Mouse (Mus musculus): ENCODE results near the gene Wdr45. TPM values are rescaled to one million over a fixed set of nuclear protein-coding genes. Genes with fewer than 3 reads are reported as not detected.

Wdr45 gene
- polyA plus RNA-seq, 1 experiment from 2014 or later, result 222 TPM

DNA sequence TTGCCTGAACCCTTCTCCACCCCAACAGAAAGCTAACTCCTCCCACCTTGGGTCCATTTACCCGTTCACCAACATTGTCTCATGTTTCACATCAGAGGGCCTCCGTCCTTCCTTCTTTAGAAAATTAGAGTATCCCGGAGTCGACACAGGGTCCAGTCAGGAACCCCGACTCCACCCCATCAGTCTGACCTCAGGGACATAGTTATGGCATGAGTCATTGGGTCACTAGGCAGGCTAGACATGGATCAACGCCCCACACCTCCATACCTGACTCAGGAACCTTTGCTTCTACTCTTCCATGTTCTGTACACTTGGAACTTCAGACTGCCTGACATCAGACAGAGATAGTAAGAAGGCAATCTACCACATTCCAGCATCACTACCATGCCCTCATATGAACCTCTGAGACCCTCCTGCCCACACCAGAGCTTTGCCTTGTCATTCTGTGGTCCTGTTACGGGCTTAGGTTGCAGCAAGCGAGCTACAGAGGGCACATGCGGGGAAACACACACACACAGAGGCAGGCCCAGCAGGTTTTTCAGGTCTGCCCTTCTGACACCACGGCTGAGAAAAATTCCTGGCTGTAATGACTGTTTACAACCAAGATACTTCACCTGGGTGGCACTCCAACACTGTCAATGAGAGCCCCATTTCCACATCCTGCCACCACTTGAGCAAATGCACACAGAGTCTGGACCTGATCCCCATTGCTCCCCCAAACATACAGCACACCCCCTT lies 26.1 kb downstream of the Wdr45 start:
- peak overlapping the region; percentile 33 for H3K4me2 ChIP-seq (replicated peaks; ENCODE audit: low read depth, low read length)
- no peaks in the 10 kb centered on the region for H3K27me3 ChIP-seq (replicated peaks; ENCODE audit: insufficient read depth, low read length)
- ATAC-seq, result peak; percentile 82
- H3K4me1 ChIP-seq (ENCODE audit: insufficient read depth, low read depth, low read length), result no peaks in the 10 kb centered on the region
- H3K27ac ChIP-seq (ENCODE audit: low read length), result peak overlapping the region; percentile 84
- DNase-seq (ENCODE audit: low spot score), result peak; percentile 82
- no peaks in the 10 kb centered on the region for H3K36me3 ChIP-seq (ENCODE audit: insufficient read depth, low read length)
- H3K9ac ChIP-seq (replicated peaks; ENCODE audit: low read depth), result no peak overlapping the region
- 38% methylated on average over 10 of the region's 10 CpGs for WGBS
- no peaks in the 10 kb centered on the region for H3K9me3 ChIP-seq (ENCODE audit: low read length)
- peak overlapping the region; percentile 35 for H3K4me3 ChIP-seq (ENCODE audit: low read depth, low read length)
- TF ChIP-seq CTCF (IDR thresholded peaks at IDR 0.05), result no peak
- peak; percentile 16; the same call in 1 of the 2 replicates for TF ChIP-seq EP300 (IDR thresholded peaks at IDR 0.05)

DNA sequence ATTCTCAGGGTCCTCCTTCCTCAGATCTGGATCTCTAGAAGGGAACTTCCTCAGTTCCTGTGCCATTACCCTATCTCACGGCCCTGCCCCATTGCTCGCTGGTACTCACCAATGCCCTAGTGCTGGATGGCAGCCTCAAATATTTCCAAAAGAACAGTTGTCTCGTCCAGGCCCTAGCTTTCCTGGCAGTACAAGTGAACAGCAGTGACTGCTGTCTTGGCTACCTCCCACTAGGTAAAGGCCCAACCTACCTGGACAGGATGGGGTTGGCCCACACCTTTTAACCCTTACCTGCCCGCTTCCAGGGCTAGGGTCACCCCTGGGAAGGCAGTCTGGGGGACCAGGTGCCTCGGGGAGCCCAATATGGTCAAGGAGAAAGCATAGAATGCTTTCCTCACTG lies 27.0 kb downstream of the Wdr45 start:
- Histone ChIP-seq H3K27ac (ENCODE audit: low read length) (peak overlapping the region; percentile 84), H3K4me2 (replicated peaks; ENCODE audit: low read depth, low read length) (peak overlapping the region; percentile 27; the same call in 1 of the 2 replicates), H3K9me3 (ENCODE audit: low read length) (no peaks in the 10 kb centered on the region), H3K36me3 (ENCODE audit: insufficient read depth, low read length) (no peaks in the 10 kb centered on the region), H3K27me3 (replicated peaks; ENCODE audit: insufficient read depth, low read length) (no peaks in the 10 kb centered on the region), H3K4me3 (ENCODE audit: low read depth, low read length) (peak overlapping the region; percentile 35), H3K9ac (replicated peaks; ENCODE audit: low read depth) (no peak overlapping the region), H3K4me1 (ENCODE audit: insufficient read depth, low read depth, low read length) (no peaks in the 10 kb centered on the region)
- 51% methylated on average over 5 of the region's 5 CpGs for WGBS
- ATAC-seq (peak; percentile 59), DNase-seq (ENCODE audit: low spot score) (peak; percentile 53)
- TF ChIP-seq CTCF (IDR thresholded peaks at IDR 0.05) (no peak), EP300 (IDR thresholded peaks at IDR 0.05) (no peak)

DNA sequence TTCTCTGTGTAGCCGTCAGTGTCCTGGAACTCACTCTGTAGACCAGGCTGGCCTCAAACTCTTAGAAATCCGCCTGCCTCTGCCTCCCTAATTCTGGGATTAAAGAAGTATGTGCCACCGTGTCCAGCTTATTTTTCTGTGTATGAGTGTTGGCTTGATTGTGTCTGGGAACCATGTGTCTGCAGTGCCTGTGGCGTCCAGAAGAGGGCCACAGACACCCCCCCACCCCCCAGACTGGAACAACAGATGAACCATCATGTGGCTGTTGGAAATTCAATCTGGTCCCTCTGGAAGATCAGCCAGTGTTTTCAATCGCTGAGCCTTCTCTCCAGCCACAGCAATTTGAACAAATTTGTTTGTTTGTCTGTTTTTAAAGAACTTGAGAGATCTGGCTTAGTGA lies 29.3 kb downstream of the Wdr45 start:
- H3K27me3 ChIP-seq (replicated peaks; ENCODE audit: insufficient read depth, low read length), result no peaks in the 10 kb centered on the region
- H3K4me3 ChIP-seq (ENCODE audit: low read depth, low read length), result no peak overlapping the region
- H3K27ac ChIP-seq (ENCODE audit: low read length), result no peak overlapping the region
- no peak overlapping the region for H3K9ac ChIP-seq (replicated peaks; ENCODE audit: low read depth)
- H3K36me3 ChIP-seq (ENCODE audit: insufficient read depth, low read length), result no peaks in the 10 kb centered on the region
- 49% methylated on average over 5 of the region's 5 CpGs for WGBS
- no peak overlapping the region for H3K4me2 ChIP-seq (replicated peaks; ENCODE audit: low read depth, low read length)
- no peak for ATAC-seq
- H3K9me3 ChIP-seq (ENCODE audit: low read length), result no peaks in the 10 kb centered on the region
- no peak for DNase-seq (ENCODE audit: low spot score)
- no peaks in the 10 kb centered on the region for H3K4me1 ChIP-seq (ENCODE audit: insufficient read depth, low read depth, low read length)
- TF ChIP-seq EP300 (IDR thresholded peaks at IDR 0.05), result no peak
- peak; percentile 48 for TF ChIP-seq CTCF (IDR thresholded peaks at IDR 0.05)

DNA sequence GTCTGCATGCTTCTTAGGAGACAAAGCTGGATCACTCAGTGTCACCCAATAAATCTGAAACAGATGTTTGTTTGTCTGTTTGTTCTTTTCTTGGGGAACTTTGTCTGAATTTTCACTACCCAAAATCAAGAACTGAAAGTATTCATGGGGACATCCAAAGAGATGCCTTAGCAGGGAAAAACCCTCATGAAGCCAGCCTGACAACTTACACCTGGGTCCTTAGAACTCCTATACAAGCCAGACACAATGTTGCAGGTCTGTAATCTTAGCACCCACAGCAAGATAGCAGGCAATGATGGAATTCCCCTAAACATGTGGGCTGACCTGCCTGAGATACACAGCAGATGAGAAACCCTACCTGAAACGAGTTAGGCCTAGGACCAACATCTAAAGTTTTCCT lies 30.8 kb downstream of the Wdr45 start:
- Histone ChIP-seq H3K27ac (ENCODE audit: low read length) (no peak overlapping the region), H3K4me1 (ENCODE audit: insufficient read depth, low read depth, low read length) (no peaks in the 10 kb centered on the region), H3K9me3 (ENCODE audit: low read length) (no peaks in the 10 kb centered on the region), H3K27me3 (replicated peaks; ENCODE audit: insufficient read depth, low read length) (no peaks in the 10 kb centered on the region), H3K9ac (replicated peaks; ENCODE audit: low read depth) (no peak overlapping the region), H3K4me2 (replicated peaks; ENCODE audit: low read depth, low read length) (no peak overlapping the region), H3K4me3 (ENCODE audit: low read depth, low read length) (no peak overlapping the region), H3K36me3 (ENCODE audit: insufficient read depth, low read length) (no peaks in the 10 kb centered on the region)
- no peak for TF ChIP-seq CTCF (IDR thresholded peaks at IDR 0.05)
- TF ChIP-seq EP300 (IDR thresholded peaks at IDR 0.05), result no peak
- 40% methylated on average over 1 of the region's 1 CpGs for WGBS
- ATAC-seq (no peak), DNase-seq (ENCODE audit: low spot score) (no peak)

DNA sequence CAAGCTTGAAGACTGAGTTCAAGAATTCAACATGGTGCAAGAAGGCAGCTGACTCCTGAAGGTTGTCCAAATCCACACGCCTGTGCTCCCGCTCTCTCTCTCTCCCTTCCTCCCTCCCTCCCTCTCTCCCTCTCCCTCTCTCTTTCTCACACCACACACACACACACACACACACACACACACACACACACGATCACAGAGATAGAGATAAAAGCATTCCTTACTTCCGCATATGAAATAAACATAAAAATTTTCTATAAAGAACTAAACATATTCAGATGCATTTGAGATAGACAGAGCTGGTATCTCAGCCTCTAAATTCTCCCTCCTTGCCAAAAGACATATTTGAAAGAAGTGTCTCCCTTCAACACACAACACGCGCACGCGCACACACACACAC lies 31.3 kb downstream of the Wdr45 start:
- Histone ChIP-seq H3K27ac (ENCODE audit: low read length) (no peak overlapping the region), H3K9me3 (ENCODE audit: low read length) (no peaks in the 10 kb centered on the region), H3K4me2 (replicated peaks; ENCODE audit: low read depth, low read length) (no peak overlapping the region), H3K9ac (replicated peaks; ENCODE audit: low read depth) (no peak overlapping the region), H3K4me1 (ENCODE audit: insufficient read depth, low read depth, low read length) (no peaks in the 10 kb centered on the region), H3K36me3 (ENCODE audit: insufficient read depth, low read length) (no peaks in the 10 kb centered on the region), H3K27me3 (replicated peaks; ENCODE audit: insufficient read depth, low read length) (no peaks in the 10 kb centered on the region), H3K4me3 (ENCODE audit: low read depth, low read length) (no peak overlapping the region)
- no peak for TF ChIP-seq CTCF (IDR thresholded peaks at IDR 0.05)
- no peak for TF ChIP-seq EP300 (IDR thresholded peaks at IDR 0.05)
- DNase-seq (ENCODE audit: low spot score) (no peak), ATAC-seq (no peak)
- 67% methylated on average over 8 of the region's 8 CpGs for WGBS

DNA sequence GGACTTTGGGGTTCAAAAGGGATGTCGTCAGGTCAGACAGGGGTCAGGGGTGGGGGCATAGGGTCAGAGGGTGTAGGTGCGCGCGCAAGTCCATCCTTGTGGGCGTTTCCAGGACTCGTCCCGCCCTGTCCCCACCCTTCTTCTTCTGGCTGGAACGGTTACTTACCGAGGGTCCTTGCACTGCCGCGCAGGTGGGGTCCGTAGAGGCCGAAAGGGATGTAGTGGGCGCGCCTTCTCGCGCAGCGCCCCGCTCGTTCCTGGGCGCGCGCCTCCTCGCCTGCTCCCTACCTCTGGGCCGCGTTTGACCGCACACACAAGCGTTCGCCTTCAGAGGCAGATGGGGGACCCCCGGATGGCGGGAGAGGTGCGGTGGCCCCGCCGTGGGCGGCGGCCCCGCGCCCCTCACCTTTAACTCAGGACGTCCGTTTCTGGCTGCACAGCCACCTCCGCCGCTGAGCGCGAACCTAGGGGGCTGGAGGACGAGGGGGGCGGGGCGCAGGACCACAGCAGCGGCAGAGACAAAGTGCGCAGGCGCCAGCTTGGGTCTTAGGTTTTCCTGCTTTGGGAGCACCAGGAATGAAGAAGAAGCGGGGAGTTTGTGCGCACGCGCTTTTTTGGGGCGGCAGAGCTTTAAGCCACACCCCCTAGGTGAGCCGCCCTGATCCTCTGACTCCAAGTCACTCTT lies 36.4 kb downstream of the Wdr45 start, which contains the start of gene Ccdc120:
TSS of gene Ccdc120 (minus strand) at position 474 of the 685 bp plus-strand sequence.
- Histone ChIP-seq H3K9me3 (ENCODE audit: low read length) (no peaks in the 10 kb centered on the region), H3K4me3 (ENCODE audit: low read depth, low read length) (peak within 1 kb of the TSS; percentile 52), H3K9ac (replicated peaks; ENCODE audit: low read depth) (no peak within 1 kb of the TSS), H3K4me2 (replicated peaks; ENCODE audit: low read depth, low read length) (peak within 1 kb of the TSS; percentile 64), H3K27ac (ENCODE audit: low read length) (no peak within 1 kb of the TSS), H3K4me1 (ENCODE audit: insufficient read depth, low read depth, low read length) (no peaks in the 10 kb centered on the region), H3K27me3 (replicated peaks; ENCODE audit: insufficient read depth, low read length) (no peaks in the 10 kb centered on the region), H3K36me3 (ENCODE audit: insufficient read depth, low read length) (no peaks in the 10 kb centered on the region)
- peak; percentile 71 for DNase-seq (ENCODE audit: low spot score)
- WGBS, result 8% methylated on average over 18 of the region's 56 CpGs
- no peak for TF ChIP-seq EP300 (IDR thresholded peaks at IDR 0.05)
- no peak for TF ChIP-seq CTCF (IDR thresholded peaks at IDR 0.05)
- ATAC-seq, result peak; percentile 58
